Mouse (Mus musculus) liver, adult (tissue): ENCODE results near the gene Atf4.

Experiments used
- GATA4 ChIP-seq: IDR thresholded peaks from 2 replicates; pipeline ENCODE4 v1.6.1; 2014; ENCODE audit warnings: mild to moderate bottlenecking, low read length; ENCODE audit not compliant: insufficient replicate concordance

The Atf4 gene

DNA sequence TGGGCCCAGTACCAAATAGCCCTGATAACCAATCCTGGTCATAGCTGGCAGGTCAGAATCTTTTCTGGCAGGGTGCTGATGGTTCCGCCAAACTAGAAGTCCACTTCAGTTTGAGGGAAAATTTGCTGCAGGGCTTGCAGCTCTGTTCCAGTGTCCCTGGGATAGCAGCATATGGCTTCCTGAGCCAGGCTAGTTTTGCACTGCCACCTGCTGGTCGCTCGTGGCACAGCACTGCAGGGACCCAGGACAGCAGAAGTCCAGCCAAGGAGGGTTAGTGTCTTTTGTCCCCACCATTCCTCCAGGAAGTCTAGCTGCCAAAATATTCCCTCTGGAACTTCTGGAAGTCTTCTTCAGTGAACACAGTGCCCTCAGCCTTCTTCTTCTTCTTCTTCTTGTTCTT, 5.7 kb downstream of the Atf4 start:
- no peak for TF ChIP-seq GATA4

DNA sequence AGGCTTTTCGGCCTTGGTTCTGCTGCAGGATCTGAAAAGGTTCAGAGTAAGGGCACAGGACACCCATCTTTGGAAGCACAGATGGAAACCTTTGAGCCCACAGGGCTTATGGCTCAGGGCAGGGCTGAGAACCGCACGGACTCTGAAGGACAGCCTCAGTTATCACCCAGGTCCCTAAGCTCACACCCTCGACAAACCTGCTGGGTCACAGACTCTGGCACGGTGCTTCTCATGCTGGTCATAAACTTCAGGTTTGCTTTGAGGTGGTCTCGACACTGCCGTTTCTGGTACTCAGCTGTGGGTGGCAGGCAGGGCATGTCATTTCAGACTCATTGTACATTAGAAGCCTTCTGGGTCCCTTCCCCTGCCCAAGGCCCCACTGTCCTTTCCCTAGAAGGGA, 6.1 kb downstream of the Atf4 start:
- no peak for TF ChIP-seq GATA4

DNA sequence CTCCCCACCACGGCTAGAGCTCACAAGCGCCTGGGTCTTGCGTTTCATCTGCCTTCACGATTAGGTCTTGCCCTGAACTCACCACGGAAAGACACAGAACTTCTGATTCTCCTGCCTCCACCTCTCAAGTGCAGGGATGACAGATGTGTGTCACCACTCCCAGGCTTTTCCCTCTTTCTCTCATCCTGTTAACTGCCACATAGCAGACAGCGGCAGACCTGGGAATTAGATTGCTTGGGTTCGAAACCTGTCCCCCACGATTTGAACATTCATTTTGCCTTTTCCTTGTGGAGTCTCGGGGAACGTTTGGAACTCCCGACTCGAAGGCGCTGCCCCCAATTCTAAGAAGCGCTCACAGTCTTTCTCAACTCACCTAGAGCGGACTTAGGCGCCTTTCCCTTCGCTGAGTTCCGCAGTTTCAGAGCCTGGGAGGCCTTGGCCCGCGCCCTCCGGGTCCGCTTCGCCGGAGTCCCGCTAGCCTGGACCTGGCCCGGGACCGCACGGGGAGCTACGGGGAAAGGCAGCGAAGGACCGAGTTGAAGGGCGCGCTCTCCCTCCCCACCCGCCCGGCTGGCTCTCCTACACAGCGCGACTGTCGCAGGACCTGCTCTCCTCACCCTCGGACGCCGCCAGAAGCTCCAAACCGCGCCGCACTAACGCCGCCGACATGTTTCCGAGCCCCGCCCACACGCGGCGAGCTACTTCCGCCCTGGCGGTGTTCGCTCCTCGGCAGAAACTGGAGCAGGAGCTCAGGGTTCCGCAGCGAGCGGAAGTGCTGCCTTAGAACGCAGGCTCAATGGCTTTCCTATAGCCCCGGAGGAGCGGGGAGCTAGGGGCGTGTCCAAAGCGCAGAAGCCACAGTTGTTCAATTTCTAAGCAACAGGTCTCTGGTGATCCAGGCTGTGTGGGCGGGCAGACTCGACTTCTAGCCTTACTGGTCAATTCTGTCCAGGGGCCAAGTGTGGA, 8.9 kb downstream of the Atf4 start, which contains the start of gene Rps19bp1:
Gene Rps19bp1, minus strand, starts transcription at position 706 of the 966 bp plus-strand sequence.
- TF ChIP-seq GATA4, result no peak; the same call in 1 of the 2 replicates

DNA sequence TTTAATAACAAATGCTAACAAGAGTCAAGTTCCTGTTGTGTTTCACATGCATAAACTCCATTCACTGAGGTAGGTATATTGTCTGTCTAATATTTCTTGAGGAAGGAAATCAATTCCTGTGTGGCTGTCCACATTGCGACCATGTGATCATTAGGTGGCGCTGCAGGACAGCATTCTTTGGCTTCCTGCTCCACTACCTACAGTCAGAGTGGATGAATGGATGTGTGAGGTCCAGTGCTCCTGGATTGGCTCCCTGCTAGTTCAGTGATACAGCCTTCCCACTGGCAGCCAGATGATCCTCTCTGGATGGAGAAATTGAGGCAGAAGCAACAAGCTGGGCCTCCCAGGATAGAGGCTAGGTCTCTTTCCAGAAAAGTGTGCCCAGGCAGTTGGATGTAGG, 11.3 kb downstream of the Atf4 start:
- TF ChIP-seq GATA4, result no peak

DNA sequence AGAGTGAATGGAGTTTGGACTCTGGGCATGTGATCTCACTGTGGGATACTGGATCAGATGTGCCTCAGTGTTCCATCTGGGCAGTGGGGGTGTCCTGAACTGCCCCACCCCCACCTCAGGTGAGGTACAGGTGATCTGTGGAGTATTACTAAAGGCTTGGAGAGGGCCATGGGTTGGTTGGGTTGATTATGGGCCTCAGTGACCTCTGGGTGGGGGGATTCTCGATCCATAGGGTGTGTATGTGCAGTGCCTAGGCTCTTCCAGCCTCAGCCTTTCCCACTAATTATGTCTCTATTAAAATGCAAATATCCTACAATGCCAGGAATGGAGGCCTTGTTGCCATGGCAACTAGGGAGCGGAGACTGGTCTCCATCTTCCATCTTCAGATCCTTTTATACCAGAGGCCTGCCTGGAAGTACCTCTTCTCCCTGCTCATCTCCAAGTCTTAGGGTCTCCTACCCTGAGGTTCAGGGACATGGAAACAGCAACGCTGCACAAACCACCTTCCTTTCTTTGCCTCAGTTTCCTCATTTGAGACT, 16.9 kb downstream of the Atf4 start:
- TF ChIP-seq GATA4, result no peak

DNA sequence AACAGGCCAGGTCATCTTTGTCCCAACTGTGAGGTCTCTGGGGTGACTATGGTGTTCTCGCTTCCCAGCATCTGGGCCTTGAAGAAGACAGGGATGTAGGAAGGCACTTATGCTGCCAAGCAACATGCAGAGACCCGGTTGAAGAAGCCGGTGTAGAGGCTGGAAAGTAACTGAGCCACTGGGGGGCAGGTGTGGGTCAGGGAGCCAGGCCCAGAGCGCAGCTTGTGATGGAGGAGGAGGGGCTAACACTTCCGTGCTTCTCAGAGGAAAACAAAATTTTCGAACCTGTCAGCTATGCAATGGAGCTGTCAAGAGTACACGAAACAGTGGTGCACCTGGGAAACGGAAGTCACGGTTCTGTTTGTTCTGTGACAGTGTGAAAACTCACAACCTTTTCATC, 22.1 kb downstream of the Atf4 start:
- no peak for TF ChIP-seq GATA4

DNA sequence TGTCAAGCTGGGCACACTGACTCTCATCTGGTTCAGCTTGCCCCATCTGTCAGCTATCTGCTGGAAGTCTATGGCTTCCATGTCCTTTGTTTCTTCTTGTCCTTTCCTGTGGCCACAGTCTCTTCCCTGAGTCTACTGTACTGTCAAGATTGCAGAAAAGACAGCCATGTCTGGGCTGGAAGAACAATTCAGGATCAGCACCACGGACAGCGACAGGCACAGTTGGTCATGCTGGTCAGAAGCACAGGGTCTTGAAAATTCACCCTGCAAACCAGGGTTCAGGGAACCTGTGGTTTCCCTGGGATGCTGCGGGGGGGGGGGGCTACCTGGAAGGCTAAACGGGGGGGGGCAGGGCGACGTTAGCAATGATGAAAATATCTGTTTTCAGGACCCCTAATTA, 22.6 kb downstream of the Atf4 start:
- TF ChIP-seq GATA4, result no peak

DNA sequence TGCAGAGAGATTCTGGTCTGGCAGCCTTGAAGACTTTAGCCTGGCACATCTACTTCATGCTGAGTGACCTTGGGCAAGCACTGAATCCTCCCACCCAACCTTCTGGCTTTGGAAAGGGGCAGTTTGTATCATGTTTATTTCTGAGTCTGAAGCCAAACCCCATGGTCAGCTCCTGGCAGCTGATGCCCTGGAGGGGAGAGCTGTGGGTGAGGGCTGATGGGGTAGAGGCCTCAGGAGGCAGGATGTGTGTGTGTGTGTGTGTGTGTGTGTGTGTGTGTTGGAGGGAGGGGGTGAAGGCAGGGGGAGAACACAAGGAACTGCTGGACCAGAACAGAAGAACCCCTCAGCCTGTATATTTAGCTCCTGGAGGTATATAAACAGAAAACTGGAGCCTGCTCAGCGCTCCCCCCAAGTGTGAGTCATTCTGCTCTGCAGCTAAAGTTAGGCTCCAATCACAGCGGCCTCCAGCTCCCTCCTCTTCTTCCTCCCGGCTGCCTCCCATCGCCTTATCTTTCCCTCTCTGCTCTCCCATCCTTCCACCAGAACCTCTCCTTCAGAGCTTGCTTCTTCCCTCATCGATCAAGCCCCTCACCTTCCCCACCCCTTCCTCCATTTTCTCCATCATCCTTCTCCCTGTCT, 23.3 kb downstream of the Atf4 start:
- no peak for TF ChIP-seq GATA4

DNA sequence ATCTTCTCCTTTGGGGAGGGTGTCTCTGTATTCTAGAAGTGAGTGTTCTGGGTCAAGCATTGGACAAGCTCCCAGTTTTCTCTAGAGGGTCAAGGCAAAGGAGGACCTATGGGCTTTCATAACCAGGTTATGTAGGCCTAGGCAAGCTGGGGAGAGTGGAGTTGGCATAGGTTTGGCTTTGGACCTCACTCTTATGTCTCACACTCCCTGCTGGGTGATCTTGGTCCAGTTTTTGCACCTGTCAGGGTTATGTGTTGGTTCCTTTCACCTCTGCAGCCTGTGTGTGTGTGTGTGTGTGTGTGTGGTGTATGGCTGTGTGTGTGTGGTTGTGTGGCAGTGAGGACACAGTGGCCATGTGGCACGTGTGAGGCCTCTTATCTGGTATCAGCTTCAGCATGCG, 24.1 kb downstream of the Atf4 start:
- TF ChIP-seq GATA4, result no peak

DNA sequence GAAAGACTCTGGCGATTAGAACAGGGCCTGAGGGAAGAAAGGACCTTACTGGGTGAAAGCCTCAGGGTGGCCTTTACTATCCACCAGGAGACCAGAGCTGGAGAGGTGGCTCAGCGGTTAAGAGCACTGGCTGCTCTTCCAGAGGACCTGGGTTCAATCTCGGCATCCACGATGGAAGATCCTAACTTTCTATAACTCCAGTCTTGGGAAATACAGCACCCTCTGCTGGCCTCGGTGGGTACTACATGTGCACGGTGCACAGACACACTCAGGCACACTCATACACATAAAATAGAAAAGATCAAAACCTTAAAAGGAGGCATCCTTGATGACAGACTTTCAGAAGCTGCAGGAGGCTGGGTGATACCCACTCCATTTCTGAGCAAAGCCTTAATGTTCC, 25.7 kb downstream of the Atf4 start:
- TF ChIP-seq GATA4, result no peak

DNA sequence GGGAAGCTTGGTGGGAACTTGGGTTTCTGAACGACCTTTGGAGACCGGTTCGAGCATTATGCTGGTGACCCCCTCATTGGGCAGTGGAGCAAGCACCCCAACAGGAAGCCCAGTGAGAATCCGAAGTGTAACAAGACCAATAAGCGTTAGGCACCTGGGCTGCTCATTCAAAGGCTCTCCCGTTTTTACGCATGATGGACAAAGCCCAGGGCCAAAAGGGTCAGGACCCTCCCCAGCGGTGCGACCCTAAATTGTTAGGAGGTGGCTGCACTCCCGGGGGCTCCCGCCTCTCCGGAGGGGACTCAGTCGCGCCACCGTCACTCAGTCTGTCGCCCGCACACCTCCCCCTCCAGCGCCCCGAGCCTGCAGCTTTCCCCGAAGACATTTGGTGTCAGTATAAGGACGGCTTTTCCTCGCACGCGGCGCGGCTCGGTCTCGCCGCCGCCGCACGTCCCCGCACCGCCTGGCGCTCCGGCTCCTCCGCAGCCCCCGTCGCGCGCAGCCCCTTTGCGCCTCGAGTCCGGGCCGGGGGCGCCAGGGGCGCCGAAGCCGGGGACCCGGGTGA, 31.9 kb downstream of the Atf4 start, which contains the start of gene Cacna1i:
Gene Cacna1i, plus strand, starts transcription at position 388 of the 565 bp plus-strand sequence.
- TF ChIP-seq GATA4, result no peak

DNA sequence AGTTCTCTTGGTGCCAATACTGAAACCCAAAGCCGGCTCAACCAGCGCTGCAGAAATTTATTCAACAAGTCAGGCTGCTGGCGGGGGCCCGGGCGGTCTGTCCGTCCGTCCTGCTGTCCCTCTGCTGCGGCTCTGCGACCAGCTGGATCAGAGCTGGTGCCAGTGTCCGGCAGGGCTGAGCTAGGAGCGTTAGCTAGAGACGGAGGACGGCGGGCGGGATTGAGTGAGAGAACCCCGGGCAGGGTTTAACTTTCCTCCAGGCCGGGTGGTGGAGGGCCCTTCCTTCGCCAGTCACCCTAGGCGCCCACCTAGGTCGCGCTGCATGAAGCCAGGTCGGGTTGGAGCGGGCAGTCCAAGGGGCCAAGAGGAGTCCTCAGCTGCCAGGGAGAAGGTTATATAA, 33.1 kb downstream of the Atf4 start:
- TF ChIP-seq GATA4, result no peak

DNA sequence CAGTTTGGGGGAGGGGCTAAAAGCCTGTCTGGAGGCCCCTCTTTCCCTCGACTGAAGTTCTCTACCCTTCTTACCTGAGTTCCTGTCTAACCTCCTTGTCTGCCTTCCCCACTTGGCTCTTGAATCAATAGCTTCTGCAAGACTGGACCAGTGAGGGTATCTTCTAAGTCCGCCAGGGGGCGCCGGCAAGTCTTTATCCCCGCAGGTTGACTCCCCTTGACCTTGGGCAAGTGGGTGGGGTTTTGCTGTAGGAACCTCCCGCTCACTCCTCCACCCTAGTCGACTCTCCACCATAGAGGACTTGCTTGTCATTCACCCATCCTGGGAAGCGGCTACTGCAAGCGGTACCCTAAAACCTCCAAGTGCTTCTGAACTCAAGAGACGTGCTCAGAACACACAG, 34.5 kb downstream of the Atf4 start:
- TF ChIP-seq GATA4, result no peak

DNA sequence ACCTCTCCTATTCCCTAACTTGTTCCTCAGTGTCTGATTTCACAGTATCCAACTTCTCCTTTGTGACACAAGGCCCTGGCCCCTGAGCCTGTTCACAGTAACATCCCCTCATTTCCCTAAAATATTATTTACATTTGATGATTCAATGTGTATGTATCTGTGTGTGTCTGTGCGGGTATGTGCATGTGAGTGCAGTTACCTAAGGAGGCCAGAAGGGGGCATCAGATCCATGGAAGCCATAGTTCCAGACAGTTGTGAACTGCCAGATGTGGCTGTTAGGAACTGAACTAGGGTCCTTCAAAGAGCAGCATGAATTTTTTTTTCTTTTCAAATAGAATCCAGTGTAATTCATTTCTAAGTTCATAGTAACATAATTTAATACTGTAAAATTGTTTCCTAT, 42.2 kb downstream of the Atf4 start:
- TF ChIP-seq GATA4, result no peak

DNA sequence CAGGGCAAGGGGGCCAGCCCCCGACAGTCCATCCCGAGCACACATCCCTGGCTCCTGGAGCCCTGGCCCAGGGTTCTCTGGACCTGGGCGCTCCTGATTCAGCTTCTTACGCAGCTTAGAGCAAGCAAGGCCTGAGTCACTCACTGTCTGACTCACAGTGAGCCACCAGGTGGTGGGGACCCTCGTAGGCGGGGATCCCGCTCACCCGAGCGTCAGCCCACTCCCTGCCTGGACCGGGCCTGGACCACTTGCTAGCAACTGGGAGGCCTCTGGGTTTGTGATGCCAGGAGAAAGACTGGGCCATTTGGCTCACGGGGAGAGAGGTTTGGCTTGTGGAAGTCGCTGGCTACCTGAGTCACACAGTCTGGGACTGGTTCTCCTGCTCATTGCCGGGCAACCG, 48.8 kb downstream of the Atf4 start:
- no peak for TF ChIP-seq GATA4

DNA sequence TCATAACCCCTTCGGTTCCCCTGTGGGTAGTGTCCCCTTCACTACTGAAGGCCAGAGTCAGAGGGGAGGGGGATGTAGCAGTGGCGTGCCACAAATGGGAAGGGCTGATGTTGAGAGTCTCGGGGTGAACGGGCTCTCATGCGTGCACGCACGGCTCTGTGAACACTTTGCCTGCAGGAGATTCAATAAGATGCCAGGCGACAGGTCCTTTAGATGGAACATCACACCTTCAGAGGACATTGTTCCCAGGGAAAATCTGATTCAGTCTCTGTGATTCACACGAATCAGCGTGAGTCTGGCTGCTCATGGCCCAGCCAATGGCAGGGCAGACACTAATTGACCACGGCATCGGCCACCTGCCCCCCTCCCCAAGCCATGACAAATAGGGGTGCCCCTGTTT, 49.2 kb downstream of the Atf4 start:
- TF ChIP-seq GATA4, result no peak
